Mouse (Mus musculus): ENCODE data around the gene Zdhhc23.
A peak's percentile ranks its signal among the peaks of the same experiment; 100 is the strongest.

Gene Zdhhc23

GRCm38 (mm10) chr16:43965781-43966389, 13.7 kb downstream of the Zdhhc23 start:
- DNase-seq (ENCODE audit: low read depth, low spot score): no peak

DNA sequence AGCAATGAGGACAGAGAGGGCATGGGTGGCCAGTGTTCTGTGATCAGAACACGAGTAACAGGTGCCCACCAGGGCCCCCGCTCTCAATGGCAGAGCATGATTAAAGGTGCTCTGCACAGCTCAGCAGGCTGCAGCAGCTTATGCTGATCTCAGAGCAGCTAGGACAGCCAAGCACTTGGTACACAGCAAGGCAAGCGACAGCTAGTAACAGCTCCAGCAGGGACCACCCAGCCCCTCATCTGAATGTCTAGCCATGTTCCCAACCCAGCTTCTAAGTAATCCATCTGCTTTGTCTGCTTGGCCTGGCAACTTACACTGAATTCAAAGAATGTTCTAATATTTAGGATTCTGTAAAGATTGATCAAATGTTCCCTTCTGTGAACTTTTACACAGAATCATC, 15.8 kb downstream of the Zdhhc23 start:
- no peak for DNase-seq (ENCODE audit: low read depth, low spot score)

GRCm38 (mm10) chr16:43963291-43963690, 16.3 kb downstream of the Zdhhc23 start:
- DNase-seq (ENCODE audit: low read depth, low spot score): no peak

- no peak for DNase-seq (ENCODE audit: low read depth, low spot score)
Observed at GRCm38 (mm10) chr16:43958038-43958437, 21.6 kb downstream of the Zdhhc23 start.

DNA sequence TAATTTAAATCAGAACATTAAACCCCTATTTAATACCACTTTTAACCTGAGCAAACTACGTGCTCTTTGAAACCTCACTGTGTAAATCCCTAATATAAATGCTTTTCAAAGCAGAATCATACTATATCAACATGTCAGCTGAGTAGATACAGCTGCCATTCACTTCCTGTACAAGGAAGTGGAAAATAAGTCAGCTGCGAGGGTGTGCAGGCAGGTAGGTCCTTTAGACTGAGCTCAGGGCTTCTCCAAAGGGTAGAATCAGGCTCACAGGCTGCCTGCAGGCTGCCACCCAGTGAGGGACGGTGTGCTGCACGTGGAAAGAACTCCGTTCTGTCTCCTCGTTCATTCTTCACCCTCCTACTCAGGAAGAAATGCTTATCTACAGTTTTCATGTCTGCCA, 24.7 kb downstream of the Zdhhc23 start:
- DNase-seq (ENCODE audit: low read depth, low spot score): peak; percentile 30

DNA sequence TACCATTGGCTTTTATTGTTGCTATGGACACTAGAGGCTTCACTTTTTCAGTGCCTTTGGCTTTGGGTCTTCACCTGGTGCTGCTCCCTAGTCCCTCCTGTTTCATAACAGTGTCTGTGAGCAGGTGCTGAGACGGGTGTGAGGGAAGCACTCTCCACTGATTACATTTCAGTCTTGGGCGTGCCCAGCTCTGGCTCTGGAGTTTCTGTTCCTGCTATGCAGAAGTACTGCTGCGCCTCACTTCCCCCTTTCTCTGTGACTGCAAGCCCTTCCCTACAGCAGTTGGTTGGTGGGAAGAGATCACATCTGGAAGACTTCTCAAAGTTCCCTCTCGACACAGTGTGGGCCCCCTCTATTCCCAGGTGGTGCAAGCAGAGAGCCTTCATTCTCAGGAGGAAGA, 28.0 kb downstream of the Zdhhc23 start:
- DNase-seq (ENCODE audit: low read depth, low spot score): peak; percentile 91

DNA sequence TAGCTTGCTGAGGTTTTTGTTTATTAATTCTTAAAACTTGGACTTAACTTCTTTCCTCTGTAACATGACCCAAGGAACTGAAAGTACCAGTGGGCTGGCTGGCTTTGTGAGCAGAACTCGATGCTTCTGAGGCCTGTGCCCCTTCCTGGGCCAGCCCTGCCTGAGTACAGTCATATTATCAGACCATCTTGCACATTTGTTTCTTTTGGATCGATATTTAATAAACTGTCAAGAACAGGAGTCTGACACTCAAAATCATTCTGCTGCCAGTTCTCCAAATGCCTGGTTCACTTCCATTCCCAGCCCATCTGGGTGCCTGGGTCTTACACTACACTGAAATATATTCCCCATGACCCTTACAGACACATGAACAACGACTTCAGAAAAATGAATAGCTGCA, 33.7 kb downstream of the Zdhhc23 start:
- no peak for DNase-seq (ENCODE audit: low read depth, low spot score)

- no peak for DNase-seq (ENCODE audit: low read depth, low spot score)
Observed at GRCm38 (mm10) chr16:43945351-43945750, 34.2 kb downstream of the Zdhhc23 start.

GRCm38 (mm10) chr16:43940846-43941245, 38.7 kb downstream of the Zdhhc23 start:
- no peak for DNase-seq (ENCODE audit: low read depth, low spot score)

- DNase-seq (ENCODE audit: low read depth, low spot score): no peak
Observed at GRCm38 (mm10) chr16:43935892-43936291, 43.7 kb downstream of the Zdhhc23 start.

- DNase-seq (ENCODE audit: low read depth, low spot score): no peak
Observed at GRCm38 (mm10) chr16:43935367-43935766, 44.2 kb downstream of the Zdhhc23 start.

GRCm38 (mm10) chr16:43934856-43935255, 44.7 kb downstream of the Zdhhc23 start:
- no peak for DNase-seq (ENCODE audit: low read depth, low spot score)

DNA sequence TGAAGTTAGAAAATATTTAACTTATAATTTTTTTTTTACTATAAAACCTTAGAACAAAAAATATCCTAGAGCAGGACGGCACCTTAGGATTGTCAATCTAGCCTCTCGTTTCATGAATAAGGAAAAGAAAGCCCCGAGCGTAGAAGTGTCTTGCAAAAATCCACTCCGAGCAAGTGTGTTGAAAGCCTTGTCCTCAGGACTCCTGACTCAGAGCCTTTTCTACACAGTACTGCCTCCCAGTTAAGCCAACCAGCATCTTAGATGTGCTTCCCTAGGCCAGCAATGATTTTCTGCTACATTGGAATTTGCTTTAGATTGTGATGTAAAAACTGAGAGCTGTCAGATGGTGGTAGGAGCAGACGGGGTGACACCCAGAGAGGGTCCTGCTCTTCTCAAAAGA, 46.5 kb downstream of the Zdhhc23 start:
- DNase-seq (ENCODE audit: low read depth, low spot score): no peak

DNA sequence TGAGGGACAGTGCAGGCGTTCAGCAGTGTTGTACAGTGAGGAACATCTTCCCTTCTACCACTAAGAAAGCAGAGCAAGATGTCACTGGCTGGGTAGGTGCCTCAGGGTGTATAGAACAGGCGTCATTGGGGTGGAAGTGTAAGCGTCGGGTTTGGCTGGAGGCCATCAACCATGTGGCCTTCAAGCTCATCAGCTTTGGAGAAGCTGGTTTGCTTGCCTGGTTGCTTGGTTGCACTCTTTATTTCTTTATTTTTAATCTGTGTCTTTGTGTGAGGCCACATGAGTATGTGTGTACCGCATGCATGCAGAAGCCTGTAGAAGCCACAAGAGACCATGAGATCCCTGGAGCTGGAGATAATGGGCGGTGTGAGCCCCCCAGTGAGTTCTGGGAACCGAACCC, 47.3 kb downstream of the Zdhhc23 start:
- DNase-seq (ENCODE audit: low read depth, low spot score): no peak

DNA sequence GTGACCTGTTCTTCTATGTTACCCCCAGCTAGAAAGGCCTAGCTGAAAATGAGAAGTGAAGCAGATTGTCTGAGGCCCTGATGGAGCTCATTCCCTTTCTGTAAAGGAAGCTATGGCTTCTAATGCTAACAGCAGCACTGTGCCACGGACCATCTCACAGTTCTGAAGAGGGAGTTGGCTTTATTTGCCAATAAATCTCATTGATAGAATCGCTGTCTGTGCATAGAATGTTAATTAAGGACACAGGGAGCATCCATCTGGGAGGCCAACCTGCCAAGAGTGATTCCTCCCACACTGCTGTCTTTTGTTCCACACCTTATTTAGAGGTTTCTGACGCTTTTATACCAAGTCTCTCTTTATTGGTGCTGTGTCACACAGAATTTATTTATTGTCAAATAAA, 48.1 kb downstream of the Zdhhc23 start:
- no peak for DNase-seq (ENCODE audit: low read depth, low spot score)

GRCm38 (mm10) chr16:43930577-43930976, 49.0 kb downstream of the Zdhhc23 start:
- no peak for DNase-seq (ENCODE audit: low read depth, low spot score)

DNA sequence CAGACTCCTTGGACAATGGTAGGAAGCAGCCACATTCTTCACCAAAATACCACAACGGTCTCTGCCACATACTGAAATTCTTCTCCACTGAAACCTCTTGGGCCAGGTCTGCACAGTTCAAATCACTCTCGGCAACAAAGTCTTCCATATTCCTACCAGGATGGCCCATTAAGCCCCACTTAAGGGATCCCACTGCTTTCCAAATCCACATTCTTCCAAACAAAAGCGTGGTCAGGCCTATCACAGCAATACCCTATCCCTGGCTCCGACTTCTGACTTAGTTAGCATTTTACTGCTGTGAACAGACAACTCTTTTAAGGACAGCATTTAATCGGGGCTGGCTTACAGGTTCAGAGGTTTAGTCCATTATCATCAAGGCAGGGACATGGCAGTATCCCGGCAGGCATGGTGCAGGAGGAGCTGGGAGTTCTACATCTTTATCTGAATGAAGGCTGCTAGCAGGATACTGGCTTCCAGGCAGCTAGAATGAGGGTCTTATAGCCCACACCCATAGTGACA, 53.2 kb downstream of the Zdhhc23 start, which contains the start of gene Qtrt2:
Gene Qtrt2 (minus strand): TSS at position 469 of the 519 bp plus-strand sequence.
- no peak for DNase-seq (ENCODE audit: low read depth, low spot score)

- no peak for DNase-seq (ENCODE audit: low read depth, low spot score)
Observed at GRCm38 (mm10) chr16:43925846-43926245, 53.7 kb downstream of the Zdhhc23 start.

GRCm38 (mm10) chr16:43925001-43925558, 54.5 kb downstream of the Zdhhc23 start:
- no peak for DNase-seq (ENCODE audit: low read depth, low spot score)

- no peak for DNase-seq (ENCODE audit: low read depth, low spot score)
Observed at GRCm38 (mm10) chr16:43922630-43923029, 57.0 kb downstream of the Zdhhc23 start.

- DNase-seq (ENCODE audit: low read depth, low spot score): no peak
Observed at GRCm38 (mm10) chr16:43922024-43922423, 57.6 kb downstream of the Zdhhc23 start.

DNA sequence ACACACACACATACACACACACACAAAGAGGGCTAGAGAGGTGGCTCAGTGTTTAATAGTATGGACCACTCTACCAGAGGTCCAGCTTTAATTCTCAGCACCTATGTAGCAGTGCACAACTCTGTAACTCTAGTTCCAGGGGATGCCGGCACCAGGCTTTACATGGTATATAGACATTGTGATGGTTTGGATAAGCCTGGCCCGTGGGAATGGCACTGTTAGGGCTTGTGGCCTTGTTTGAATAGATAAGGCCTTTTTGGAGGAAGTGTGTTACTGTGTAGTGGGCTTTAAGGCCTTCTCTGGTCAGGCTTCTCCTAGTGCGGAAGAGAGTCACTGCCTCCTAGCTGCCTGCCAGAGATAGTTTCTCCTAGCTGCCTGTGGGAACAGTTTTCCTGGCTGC, 60.7 kb downstream of the Zdhhc23 start:
- DNase-seq (ENCODE audit: low read depth, low spot score): no peak

Measured in A20 (cell line).